Mouse (Mus musculus): ENCODE measurements around the gene 9130213A22Rik.
"Not testable (repeated sequence)": the region's sequence is repeated elsewhere in the genome, so short reads cannot be mapped to it uniquely, and the experiment has no call there.

Gene 9130213A22Rik

GRCm38 (mm10) chr11:69093856-69094255, 28.5 kb downstream of the 9130213A22Rik start:
- in situ Hi-C loops (cut with MboI) = not testable (repeated sequence)

- in situ Hi-C loops (cut with MboI) = no loop called here
Measured at GRCm38 (mm10) chr11:69092871-69093270, 29.5 kb downstream of the 9130213A22Rik start.

- in situ Hi-C loops (cut with MboI) = no loop called here
Measured at GRCm38 (mm10) chr11:69092386-69092751, 30.0 kb downstream of the 9130213A22Rik start.

GRCm38 (mm10) chr11:69091566-69092385, 30.6 kb downstream of the 9130213A22Rik start:
- in situ Hi-C loops (cut with MboI) = no loop called here

- in situ Hi-C loops (cut with MboI) = no loop called here
Measured at GRCm38 (mm10) chr11:69090367-69090766, 32.0 kb downstream of the 9130213A22Rik start.

GRCm38 (mm10) chr11:69089616-69090290, 32.6 kb downstream of the 9130213A22Rik start:
- in situ Hi-C loops (cut with MboI) = no loop called here

GRCm38 (mm10) chr11:69088856-69089615, 33.4 kb downstream of the 9130213A22Rik start:
- in situ Hi-C loops (cut with MboI) = no loop called here

GRCm38 (mm10) chr11:69088103-69088855, 34.1 kb downstream of the 9130213A22Rik start, which contains the start of gene Vamp2:
TSS of gene Vamp2 (plus strand) at chr11:69088490.
- in situ Hi-C loops (cut with MboI) = no loop called here

GRCm38 (mm10) chr11:69087597-69087996, 34.8 kb downstream of the 9130213A22Rik start:
- in situ Hi-C loops (cut with MboI) = no loop called here

GRCm38 (mm10) chr11:69087082-69087481, 35.3 kb downstream of the 9130213A22Rik start:
- in situ Hi-C loops (cut with MboI) = no loop called here

- in situ Hi-C loops (cut with MboI) = no loop called here
Measured at GRCm38 (mm10) chr11:69086390-69086789, 36.0 kb downstream of the 9130213A22Rik start.

- in situ Hi-C loops (cut with MboI) = no loop called here
Measured at GRCm38 (mm10) chr11:69085608-69086007, 36.8 kb downstream of the 9130213A22Rik start.

GRCm38 (mm10) chr11:69081613-69082012, 40.8 kb downstream of the 9130213A22Rik start:
- in situ Hi-C loops (cut with MboI) = no loop called here

- in situ Hi-C loops (cut with MboI) = no loop called here
Measured at GRCm38 (mm10) chr11:69080855-69081222, 41.5 kb downstream of the 9130213A22Rik start.

- in situ Hi-C loops (cut with MboI) = no loop called here
Measured at GRCm38 (mm10) chr11:69080102-69080854, 42.1 kb downstream of the 9130213A22Rik start.

- in situ Hi-C loops (cut with MboI) = no loop called here
Measured at GRCm38 (mm10) chr11:69078805-69079438, 43.5 kb downstream of the 9130213A22Rik start.

GRCm38 (mm10) chr11:69078041-69078440, 44.3 kb downstream of the 9130213A22Rik start:
- in situ Hi-C loops (cut with MboI) = no loop called here

GRCm38 (mm10) chr11:69077316-69077715, 45.1 kb downstream of the 9130213A22Rik start:
- in situ Hi-C loops (cut with MboI) = no loop called here

GRCm38 (mm10) chr11:69076572-69076971, 45.8 kb downstream of the 9130213A22Rik start:
- in situ Hi-C loops (cut with MboI) = no loop called here

GRCm38 (mm10) chr11:69075764-69076479, 46.5 kb downstream of the 9130213A22Rik start:
- in situ Hi-C loops (cut with MboI) = no loop called here

Data from mature B cell (primary cell).